In genomic region chr16:18342650-18343570, GRCm38 (mm10) we compare ENCODE assay signal across 8 mouse cellular contexts. TPM values are rescaled to one million over a fixed set of nuclear protein-coding genes. Genes with fewer than 3 reads are reported as not detected.
DNase-seq lines count a peak whose midpoint lies in the region; ATAC-seq and TF ChIP-seq lines count a peak whose summit lies in the region.

No protein-coding gene starts in this region.

- H3K27ac ChIP-seq in hindbrain, embryonic 16.5 days (ENCODE audit: low read depth, low read length): peak overlapping the region; percentile 60; the same call in 1 of the 2 replicates
- H3K27ac ChIP-seq in liver, embryonic 15.5 days (replicated peaks): peak overlapping the region; percentile 83

- H3K27me3 ChIP-seq in E14TG2a.4 (ENCODE audit: insufficient read depth, low read length): peaks cover 11% of the 10 kb centered on the region
- H3K27me3 ChIP-seq in erythroblast, embryonic 14.5 days (ENCODE audit: control insufficient read depth): peaks cover 26% of the 10 kb centered on the region
- H3K27me3 ChIP-seq in hindbrain, embryonic 16.5 days (replicated peaks; ENCODE audit: control insufficient read depth, insufficient read depth, low read length): no peaks in the 10 kb centered on the region
- H3K27me3 ChIP-seq in liver, embryonic 15.5 days: peaks cover 24% of the 10 kb centered on the region

- no peak for TF ChIP-seq CTCF in E14TG2a.4 (conservative IDR thresholded peaks at IDR 0.05; ENCODE audit: low read length)

- DNase-seq in cerebellum, adult 11 months: peak; percentile 34
- DNase-seq in cerebellum, postnatal 14 days: no peak
- peak; percentile 22 for DNase-seq in yolk sac, embryonic 10.5 days (ENCODE audit: low spot score)
- no peak for DNase-seq in layer of hippocampus, adult 8-10 months (ENCODE audit: low spot score in 2 of 2)

- peaks cover 14% of the 10 kb centered on the region for H3K36me3 ChIP-seq in E14TG2a.4 (ENCODE audit: insufficient read depth, low read length)
- H3K36me3 ChIP-seq in erythroblast, embryonic 14.5 days (ENCODE audit: control insufficient read depth): peaks cover 38% of the 10 kb centered on the region
- H3K36me3 ChIP-seq in hindbrain, embryonic 16.5 days (ENCODE audit: control insufficient read depth, insufficient read depth, low read length): 0 out of 2 replicates have a peak, but pooled peaks cover 4% of the 10 kb centered on the region
- H3K36me3 ChIP-seq in liver, embryonic 15.5 days (replicated peaks): peaks cover 17% of the 10 kb centered on the region

- H3K9me3 ChIP-seq in E14TG2a.4 (ENCODE audit: low read length): no peaks in the 10 kb centered on the region
- peaks cover 1% of the 10 kb centered on the region; the same call in 1 of the 2 replicates for H3K9me3 ChIP-seq in erythroblast, embryonic 14.5 days (ENCODE audit: control insufficient read depth, low read length)
- no peaks in the 10 kb centered on the region for H3K9me3 ChIP-seq in hindbrain, embryonic 16.5 days (ENCODE audit: control insufficient read depth, low read length)
- no peaks in the 10 kb centered on the region for H3K9me3 ChIP-seq in liver, embryonic 15.5 days (replicated peaks)

- ATAC-seq in hindbrain, embryonic 16.5 days: no peak
- peak; percentile 34 for ATAC-seq in liver, embryonic 15.5 days (ENCODE audit: insufficient read depth)

- WGBS in hindbrain, embryonic 16.5 days: 37% methylated on average over 9 of the region's 9 CpGs
- WGBS in liver, embryonic 15.5 days (ENCODE audit: insufficient replicate concordance): 9% methylated on average over 9 of the region's 9 CpGs

- H3K4me2 ChIP-seq in hindbrain, embryonic 16.5 days (ENCODE audit: low read length): peak overlapping the region; percentile 68
- peak overlapping the region; percentile 83 for H3K4me2 ChIP-seq in liver, embryonic 15.5 days

- H3K9ac ChIP-seq in hindbrain, embryonic 16.5 days (ENCODE audit: low read depth, low read length): peak overlapping the region; percentile 68
- H3K9ac ChIP-seq in liver, embryonic 15.5 days: peak overlapping the region; percentile 76

- H3K4me3 ChIP-seq in E14TG2a.4 (replicated peaks; ENCODE audit: low read length): peak overlapping the region; percentile 83
- H3K4me3 ChIP-seq in erythroblast, embryonic 14.5 days (replicated peaks): peak overlapping the region; percentile 86
- H3K4me3 ChIP-seq in hindbrain, embryonic 16.5 days (ENCODE audit: low read length): peak overlapping the region; percentile 65
- H3K4me3 ChIP-seq in liver, embryonic 15.5 days (replicated peaks): peak overlapping the region; percentile 77

- peaks cover 43% of the 10 kb centered on the region for H3K4me1 ChIP-seq in E14TG2a.4 (replicated peaks; ENCODE audit: low read depth, low read length)
- peaks cover 62% of the 10 kb centered on the region for H3K4me1 ChIP-seq in erythroblast, embryonic 14.5 days (ENCODE audit: control insufficient read depth)
- peaks cover 37% of the 10 kb centered on the region for H3K4me1 ChIP-seq in hindbrain, embryonic 16.5 days (ENCODE audit: control insufficient read depth, insufficient read depth, low read depth, low read length)
- peaks cover 58% of the 10 kb centered on the region for H3K4me1 ChIP-seq in liver, embryonic 15.5 days (replicated peaks)

RNA-seq across cellular contexts. Expression of gene Tango2, which starts 5.0 kb away (rescaled TPM):
- polyA plus RNA-seq in erythroblast, embryonic 14.5 days (2012): 5.6 and 7.4 TPM in 2 replicates
- polyA plus RNA-seq in hindbrain, embryonic 16.5 days (2015; fragmentation: Nextera tagmentation; extraction: Ambion mirVana): 101 and 112 TPM in 2 replicates
- 56.5 and 61.7 TPM in 2 replicates for polyA plus RNA-seq in liver, embryonic 15.5 days (2015; fragmentation: Nextera tagmentation; extraction: Ambion mirVana)
- total RNA-seq in layer of hippocampus, adult 8-10 months (2022): 100 to 1,000 TPM; 112 to 138 (median 127) TPM

RNA-seq across cellular contexts. Expression of gene Arvcf, which starts 5.1 kb away (rescaled TPM):
- 0.84 and 1.3 TPM in 2 replicates for polyA plus RNA-seq in erythroblast, embryonic 14.5 days (2012)
- 68.3 and 80.3 TPM in 2 replicates for polyA plus RNA-seq in hindbrain, embryonic 16.5 days (2015; fragmentation: Nextera tagmentation; extraction: Ambion mirVana)
- 7.6 and 9.4 TPM in 2 replicates for polyA plus RNA-seq in liver, embryonic 15.5 days (2015; fragmentation: Nextera tagmentation; extraction: Ambion mirVana)
- 10 to 100 TPM; 35.5 to 52.4 (median 41.6) TPM for total RNA-seq in layer of hippocampus, adult 8-10 months (2022)

RNA-seq across cellular contexts. Expression of gene Dgcr8, which starts 53.9 kb away (rescaled TPM):
- polyA plus RNA-seq in erythroblast, embryonic 14.5 days (2012): 0.64 and 0.95 TPM in 2 replicates
- polyA plus RNA-seq in hindbrain, embryonic 16.5 days (2015; fragmentation: Nextera tagmentation; extraction: Ambion mirVana): 25.7 and 28.3 TPM in 2 replicates
- 11.2 and 12.8 TPM in 2 replicates for polyA plus RNA-seq in liver, embryonic 15.5 days (2015; fragmentation: Nextera tagmentation; extraction: Ambion mirVana)
- total RNA-seq in layer of hippocampus, adult 8-10 months (2022): 10 to 100 TPM; 40.5 to 65.1 (median 46.7) TPM

Comparison
In these comparisons a context has a peak if more than half of its experiments do, and no peak if none do; other contexts are left out.
1. DNase-seq: peak in cerebellum, adult 11 months (single experiment) and yolk sac, embryonic 10.5 days (single experiment); none in cerebellum, postnatal 14 days (0 of 2) and layer of hippocampus, adult 8-10 months (0 of 2).
2. Peak in every context shown above with its lines, with median percentiles within 50 percentile points of each other: H3K4me3 ChIP-seq.